Mouse (Mus musculus) kidney, adult 11 months (tissue): Measurements from ENCODE around the gene Dlgap1.
A peak's percentile ranks its signal among the peaks of the same experiment; 100 is the strongest.

Experiments
- DNase-seq: peaks from one replicate; pipeline ENCODE4 v3.0.0; 2022

Gene Dlgap1

GRCm38 (mm10) chr17:70646641-70647040 is 677.8 kb downstream of the Dlgap1 start:
- DNase-seq = no peak

GRCm38 (mm10) chr17:70661382-70661781 is 692.5 kb downstream of the Dlgap1 start:
- DNase-seq = no peak

GRCm38 (mm10) chr17:70663992-70664391 is 695.1 kb downstream of the Dlgap1 start:
- no peak for DNase-seq

GRCm38 (mm10) chr17:70664484-70665040 is 695.7 kb downstream of the Dlgap1 start:
- DNase-seq = no peak

GRCm38 (mm10) chr17:70673985-70674384 is 705.1 kb downstream of the Dlgap1 start:
- no peak for DNase-seq

- DNase-seq = no peak
Measured at GRCm38 (mm10) chr17:70676522-70676921, 707.6 kb downstream of the Dlgap1 start.

GRCm38 (mm10) chr17:70683561-70684167 is 714.8 kb downstream of the Dlgap1 start:
- DNase-seq = peak; percentile 46

- no peak for DNase-seq
Measured at GRCm38 (mm10) chr17:70690174-70690573, 721.3 kb downstream of the Dlgap1 start.

GRCm38 (mm10) chr17:70690598-70690997 is 721.7 kb downstream of the Dlgap1 start:
- no peak for DNase-seq

- DNase-seq = peak; percentile 73
Measured at GRCm38 (mm10) chr17:70706976-70707818, 738.3 kb downstream of the Dlgap1 start.

- no peak for DNase-seq
Measured at GRCm38 (mm10) chr17:70707819-70708140, 738.9 kb downstream of the Dlgap1 start.

GRCm38 (mm10) chr17:70709545-70709944 is 740.7 kb downstream of the Dlgap1 start:
- no peak for DNase-seq

GRCm38 (mm10) chr17:70713470-70713869 is 744.6 kb downstream of the Dlgap1 start:
- no peak for DNase-seq

- DNase-seq = no peak
Measured at GRCm38 (mm10) chr17:70719684-70720324, 750.9 kb downstream of the Dlgap1 start.

GRCm38 (mm10) chr17:70720766-70721165 is 751.9 kb downstream of the Dlgap1 start:
- no peak for DNase-seq

- no peak for DNase-seq
Measured at GRCm38 (mm10) chr17:70722146-70722545, 753.3 kb downstream of the Dlgap1 start.

GRCm38 (mm10) chr17:70728719-70729281 is 759.9 kb downstream of the Dlgap1 start:
- DNase-seq = peak; percentile 62

GRCm38 (mm10) chr17:70734728-70735127 is 765.9 kb downstream of the Dlgap1 start:
- no peak for DNase-seq

- no peak for DNase-seq
Measured at GRCm38 (mm10) chr17:70735396-70735795, 766.5 kb downstream of the Dlgap1 start.

GRCm38 (mm10) chr17:70737424-70737823 is 768.6 kb downstream of the Dlgap1 start:
- DNase-seq = peak; percentile 72

GRCm38 (mm10) chr17:70738168-70738854 is 769.4 kb downstream of the Dlgap1 start:
- peak; percentile 93 for DNase-seq

- no peak for DNase-seq
Measured at GRCm38 (mm10) chr17:70739346-70739745, 770.5 kb downstream of the Dlgap1 start.

GRCm38 (mm10) chr17:70741696-70742095 is 772.8 kb downstream of the Dlgap1 start:
- DNase-seq = no peak
